ENCODE assay signal across 8 mouse cellular contexts in genomic region chr9:122733222-122733621, GRCm38 (mm10). TPM values are rescaled to one million over a fixed set of nuclear protein-coding genes. Genes with fewer than 3 reads are reported as not detected.
A peak's percentile ranks its signal among the peaks of the same experiment; 100 is the strongest.
DNase-seq lines count a peak whose midpoint lies in the region; ATAC-seq and TF ChIP-seq lines count a peak whose summit lies in the region.
"Had no signal": no experiment of that assay in that cellular context is flagged by ENCODE, and none has a peak within 500 bp of the region (broad histone marks: within the 10 kb centered on the region; RNA-seq: fewer than 3 reads in every experiment).

No protein-coding gene starts in this region.

- H3K4me2 ChIP-seq in lung, postnatal 0 days (replicated peaks; ENCODE audit: low read depth, low read length), result no peak overlapping the region; the same call in 1 of the 2 replicates
- no peak overlapping the region; the same call in 1 of the 2 replicates for H3K4me2 ChIP-seq in stomach, postnatal 0 days (replicated peaks; ENCODE audit: low read depth)

- no peaks in the 10 kb centered on the region for H3K4me1 ChIP-seq in lung, postnatal 0 days (ENCODE audit: insufficient read depth, low read depth, low read length)
- H3K4me1 ChIP-seq in stomach, postnatal 0 days (replicated peaks; ENCODE audit: control insufficient read depth, insufficient read depth), result no peaks in the 10 kb centered on the region

- ATAC-seq in lung, postnatal 0 days, result no peak; the same call in 1 of the 2 replicates
- ATAC-seq in stomach, postnatal 0 days (ENCODE audit: low FRiP score, low TSS enrichment), result no peak

- WGBS in lung, postnatal 0 days, result 40% methylated on average over 12 of the region's 12 CpGs
- 38% methylated on average over 12 of the region's 12 CpGs for whole genome bisulfite sequencing in stomach, postnatal 0 days

- no peak overlapping the region for H3K27ac ChIP-seq in lung, postnatal 0 days (ENCODE audit: low read length)
- H3K27ac ChIP-seq in stomach, postnatal 0 days (replicated peaks), result no peak overlapping the region

- H3K36me3 ChIP-seq in lung, postnatal 0 days (ENCODE audit: insufficient read depth, low read length), result no peaks in the 10 kb centered on the region
- H3K36me3 ChIP-seq in stomach, postnatal 0 days (ENCODE audit: control insufficient read depth, insufficient read depth, low read length), result no peaks in the 10 kb centered on the region

- TF ChIP-seq EP300 in lung, postnatal 0 days (IDR thresholded peaks at IDR 0.05), result no peak
- TF ChIP-seq EP300 in stomach, postnatal 0 days (optimal IDR thresholded peaks at IDR 0.05), result no peak

- H3K4me3 ChIP-seq in lung, postnatal 0 days (ENCODE audit: low read depth, low read length), result no peak overlapping the region
- H3K4me3 ChIP-seq in stomach, postnatal 0 days (ENCODE audit: low read depth, low read length), result 0 out of 2 replicates have a peak overlapping the region, but pooled peaks have one; percentile 10

- no peaks in the 10 kb centered on the region for H3K9me3 ChIP-seq in lung, postnatal 0 days (ENCODE audit: low read length)
- no peaks in the 10 kb centered on the region for H3K9me3 ChIP-seq in stomach, postnatal 0 days (ENCODE audit: control insufficient read depth, low read length)

- no peaks in the 10 kb centered on the region for H3K27me3 ChIP-seq in lung, postnatal 0 days (replicated peaks; ENCODE audit: insufficient read depth, low read length)
- no peaks in the 10 kb centered on the region for H3K27me3 ChIP-seq in stomach, postnatal 0 days (ENCODE audit: control insufficient read depth, insufficient read depth, low read length)

- DNase-seq in lung, postnatal 0 days (ENCODE audit: low spot score), result peak; percentile 8
- DNase-seq in lung, postnatal 4 days, result no peak
- peak; percentile 7 for DNase-seq in induced T-regulatory cell, adult 2 months (ENCODE audit: low read depth)
- peak; percentile 24 for DNase-seq in liver
- peak; percentile 36 for DNase-seq in stomach, postnatal 0 days (ENCODE audit: low spot score)
- DNase-seq in ovary, adult 18-20 months (ENCODE audit: low spot score), result no peak
- no peak for DNase-seq in adrenal gland, adult 2 months
- DNase-seq: gastrocnemius, postnatal 36 days had no signal

- TF ChIP-seq CTCF in lung, postnatal 0 days (IDR thresholded peaks at IDR 0.05), result no peak
- no peak for TF ChIP-seq CTCF in stomach, postnatal 0 days (IDR thresholded peaks at IDR 0.05; ENCODE audit: low read depth)

- H3K9ac ChIP-seq in lung, postnatal 0 days (replicated peaks; ENCODE audit: low read depth), result no peak overlapping the region
- H3K9ac ChIP-seq in stomach, postnatal 0 days (ENCODE audit: low read length), result no peak overlapping the region

RNA-seq across cellular contexts. Expression of gene Topaz1, which starts 13.9 kb away (rescaled TPM):
- polyA plus RNA-seq in lung, postnatal 0 days (2015; fragmentation: Nextera tagmentation; extraction: Ambion mirVana), result 0.05 and 0.16 TPM in 2 replicates
- not detected in 2 replicates for polyA plus RNA-seq in stomach, postnatal 0 days (2015; fragmentation: Nextera tagmentation; extraction: Ambion mirVana)
- not detected for total RNA-seq in adrenal gland, adult 2 months (2021)
- polyA plus RNA-seq in adrenal gland, adult 2 months (2012; rRNA removed), result not detected in 2 replicates
- total RNA-seq: gastrocnemius, postnatal 36 days had no signal

Comparison
In these comparisons a context has a peak if more than half of its experiments do, and no peak if none do; other contexts are left out.
1. DNase-seq: peak in lung, postnatal 0 days (single experiment), induced T-regulatory cell, adult 2 months (single experiment), liver (single experiment) and stomach, postnatal 0 days (single experiment); none in lung, postnatal 4 days (0 of 2), ovary, adult 18-20 months (single experiment) and adrenal gland, adult 2 months (single experiment).